ENCODE assay signal across 31 mouse cellular contexts in the genomic region with DNA sequence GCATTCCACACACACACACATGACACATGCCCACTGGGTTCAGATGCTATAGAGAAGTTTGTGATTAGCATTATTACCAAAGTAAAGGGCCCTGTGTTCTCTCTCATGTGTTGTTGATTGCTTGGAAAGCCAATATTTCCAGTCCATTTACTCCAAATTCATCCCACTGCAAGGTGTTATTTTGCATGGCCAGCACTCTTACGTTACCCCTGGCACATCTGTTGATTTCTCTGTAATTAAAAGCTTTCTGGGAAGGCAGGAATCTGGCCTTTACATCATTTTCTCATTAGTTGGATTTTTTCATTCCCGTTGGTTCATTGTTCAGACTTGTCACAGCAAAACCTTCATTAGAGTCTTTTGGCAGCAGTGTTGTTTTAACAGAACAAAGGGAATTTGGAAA. TPM values are rescaled to one million over a fixed set of nuclear protein-coding genes. Genes with fewer than 3 reads are reported as not detected.
A peak's percentile ranks its signal among the peaks of the same experiment; 100 is the strongest.
DNase-seq lines count a peak whose midpoint lies in the region; ATAC-seq lines count a peak whose summit lies in the region.
"Had no signal": no experiment of that assay in that cellular context is flagged by ENCODE, and none has a peak within 500 bp of the region (broad histone marks: within the 10 kb centered on the region; RNA-seq: fewer than 3 reads in every experiment).

No protein-coding gene starts in this region.

- no peak overlapping the region for H3K9ac ChIP-seq in forebrain, embryonic 11.5 days (ENCODE audit: low read length)
- no peak overlapping the region for H3K9ac ChIP-seq in neural tube, embryonic 14.5 days (replicated peaks; ENCODE audit: low read depth, low read length)
- H3K9ac ChIP-seq in forebrain, embryonic 16.5 days (replicated peaks; ENCODE audit: low read depth, low read length), result no peak overlapping the region
- H3K9ac ChIP-seq: heart, embryonic 13.5 days; limb, embryonic 15.5 days; liver, embryonic 13.5 days; midbrain, embryonic 15.5 days; neural tube, embryonic 12.5 days had no signal

- no peaks in the 10 kb centered on the region for H3K4me1 ChIP-seq in forebrain, embryonic 11.5 days (replicated peaks; ENCODE audit: control insufficient read depth, insufficient read depth, low read length)
- peaks cover 4% of the 10 kb centered on the region; the same call in 1 of the 2 replicates for H3K4me1 ChIP-seq in forebrain, embryonic 10.5 days
- H3K4me1 ChIP-seq in neural tube, embryonic 14.5 days (ENCODE audit: control insufficient read depth, insufficient read depth, low read length), result no peaks in the 10 kb centered on the region
- H3K4me1 ChIP-seq in forebrain, embryonic 16.5 days (replicated peaks; ENCODE audit: control insufficient read depth, insufficient read depth, low read length), result no peaks in the 10 kb centered on the region
- H3K4me1 ChIP-seq: heart, embryonic 13.5 days; limb, embryonic 15.5 days; liver, embryonic 13.5 days; midbrain, embryonic 15.5 days; neural tube, embryonic 12.5 days had no signal

- no peaks in the 10 kb centered on the region for H3K9me3 ChIP-seq in forebrain, embryonic 11.5 days (ENCODE audit: control insufficient read depth, low read length)
- H3K9me3 ChIP-seq in forebrain, embryonic 10.5 days, result no peaks in the 10 kb centered on the region
- no peaks in the 10 kb centered on the region for H3K9me3 ChIP-seq in neural tube, embryonic 14.5 days (ENCODE audit: control insufficient read depth, low read length)
- no peaks in the 10 kb centered on the region for H3K9me3 ChIP-seq in forebrain, embryonic 16.5 days (ENCODE audit: control insufficient read depth, low read length)
- H3K9me3 ChIP-seq: G1E; heart, embryonic 13.5 days; limb, embryonic 10.5 days; limb, embryonic 15.5 days; liver, embryonic 13.5 days; midbrain, embryonic 15.5 days; neural tube, embryonic 12.5 days had no signal

- H3K27me3 ChIP-seq in forebrain, embryonic 11.5 days (ENCODE audit: control insufficient read depth, insufficient read depth, low read length), result no peaks in the 10 kb centered on the region
- H3K27me3 ChIP-seq in forebrain, embryonic 10.5 days (ENCODE audit: poor library complexity, severe bottlenecking), result no peaks in the 10 kb centered on the region
- no peaks in the 10 kb centered on the region for H3K27me3 ChIP-seq in neural tube, embryonic 14.5 days (ENCODE audit: control insufficient read depth, insufficient read depth, low read length)
- peaks cover 2% of the 10 kb centered on the region; the same call in 1 of the 2 replicates for H3K27me3 ChIP-seq in forebrain, embryonic 16.5 days (replicated peaks; ENCODE audit: control insufficient read depth, insufficient read depth, low read length)
- H3K27me3 ChIP-seq: heart, embryonic 13.5 days; limb, embryonic 15.5 days; liver, embryonic 13.5 days; midbrain, embryonic 15.5 days; neural tube, embryonic 12.5 days had no signal

- H3K4me3 ChIP-seq in forebrain, embryonic 11.5 days (ENCODE audit: low read depth, low read length), result no peak overlapping the region
- no peak overlapping the region for H3K4me3 ChIP-seq in forebrain, embryonic 10.5 days
- H3K4me3 ChIP-seq in neural tube, embryonic 14.5 days (ENCODE audit: low read depth, low read length), result no peak overlapping the region
- no peak overlapping the region for H3K4me3 ChIP-seq in forebrain, embryonic 16.5 days (replicated peaks; ENCODE audit: low read length)
- H3K4me3 ChIP-seq: heart, embryonic 13.5 days; limb, embryonic 10.5 days; limb, embryonic 15.5 days; liver, embryonic 13.5 days; midbrain, embryonic 15.5 days; neural tube, embryonic 12.5 days had no signal

- no peak overlapping the region for H3K4me2 ChIP-seq in forebrain, embryonic 11.5 days (ENCODE audit: low read depth, low read length, severe bottlenecking)
- H3K4me2 ChIP-seq in neural tube, embryonic 14.5 days (ENCODE audit: low read depth, low read length), result no peak overlapping the region
- H3K4me2 ChIP-seq in forebrain, embryonic 16.5 days (ENCODE audit: low read length), result no peak overlapping the region
- H3K4me2 ChIP-seq: heart, embryonic 13.5 days; limb, embryonic 15.5 days; liver, embryonic 13.5 days; midbrain, embryonic 15.5 days; neural tube, embryonic 12.5 days had no signal

- H3K36me3 ChIP-seq in forebrain, embryonic 11.5 days (ENCODE audit: control insufficient read depth, insufficient read depth, low read length), result no peaks in the 10 kb centered on the region
- H3K36me3 ChIP-seq in forebrain, embryonic 10.5 days (replicated peaks), result no peaks in the 10 kb centered on the region
- H3K36me3 ChIP-seq in neural tube, embryonic 14.5 days (ENCODE audit: control insufficient read depth, insufficient read depth, low read length), result no peaks in the 10 kb centered on the region
- no peaks in the 10 kb centered on the region for H3K36me3 ChIP-seq in forebrain, embryonic 16.5 days (ENCODE audit: control insufficient read depth, insufficient read depth)
- H3K36me3 ChIP-seq: G1E; heart, embryonic 13.5 days; limb, embryonic 10.5 days; limb, embryonic 15.5 days; liver, embryonic 13.5 days; midbrain, embryonic 15.5 days; neural tube, embryonic 12.5 days had no signal

- no peak for DNase-seq in forebrain, embryonic 11.5 days (ENCODE audit: low spot score)
- DNase-seq in forebrain, embryonic 10.5 days (ENCODE audit: extremely low spot score, low spot score), result no peak
- no peak for DNase-seq in neural tube, embryonic 10.5 days (ENCODE audit: extremely low spot score, low spot score)
- peak; percentile 78 for DNase-seq in retina, postnatal 1 day
- no peak for DNase-seq in ovary, adult 18-20 months (ENCODE audit: low spot score)
- DNase-seq: adrenal gland, postnatal 14 days; cerebellum, adult 18-20 months; cerebellum, postnatal 10 days; gastrocnemius, postnatal 10 days; heart, postnatal 10 days; kidney, adult 18-20 months; kidney, postnatal 4 days; layer of hippocampus, postnatal 36 days; liver, embryonic 13.5 days; lung, adult 2 months; lung, postnatal 10 days; right cerebral cortex, postnatal 4 days; thymus, adult 2 months; thymus, postnatal 36 days had no signal

- no peak overlapping the region for H3K27ac ChIP-seq in forebrain, embryonic 11.5 days (ENCODE audit: low read depth, low read length)
- no peak overlapping the region for H3K27ac ChIP-seq in forebrain, embryonic 10.5 days
- no peak overlapping the region for H3K27ac ChIP-seq in neural tube, embryonic 14.5 days (ENCODE audit: low read depth, low read length)
- no peak overlapping the region for H3K27ac ChIP-seq in forebrain, embryonic 16.5 days (ENCODE audit: low read length)
- H3K27ac ChIP-seq: heart, embryonic 13.5 days; kidney, postnatal 0 days; limb, embryonic 10.5 days; limb, embryonic 15.5 days; liver, embryonic 13.5 days; midbrain, embryonic 15.5 days; neural tube, embryonic 12.5 days; stomach, postnatal 0 days had no signal

- 33% methylated on average over 2 of the region's 2 CpGs for WGBS in forebrain, embryonic 11.5 days
- 49% methylated on average over 2 of the region's 2 CpGs for WGBS in forebrain, embryonic 10.5 days
- 42% methylated on average over 2 of the region's 2 CpGs for WGBS in neural tube, embryonic 14.5 days
- 6% methylated on average over 2 of the region's 2 CpGs for WGBS in forebrain, embryonic 16.5 days

- ATAC-seq in forebrain, embryonic 11.5 days (replicated peaks; ENCODE audit: low FRiP score), result peak; percentile 63; the same call in 1 of the 2 replicates
- ATAC-seq in neural tube, embryonic 14.5 days (ENCODE audit: low read depth), result 0 out of 2 replicates have a peak, but pooled peaks have one; percentile 31
- peak; percentile 78 for ATAC-seq in forebrain, embryonic 16.5 days
- no peak for ATAC-seq in erythroblast, adult 5-6 weeks (replicated peaks; ENCODE audit: low FRiP score, poor library complexity, severe bottlenecking)
- ATAC-seq: midbrain, embryonic 15.5 days had no signal

RNA-seq across cellular contexts. Expression of a gene that starts 53.1 kb away (rescaled TPM):
- polyA plus RNA-seq in forebrain, embryonic 11.5 days (2014; fragmentation: Nextera tagmentation; extraction: Ambion mirVana), result 15.2 and 16.0 TPM in 2 replicates
- polyA plus RNA-seq in forebrain, embryonic 10.5 days (2016; fragmentation: Nextera tagmentation; extraction: Ambion mirVana), result 17.1 and 17.4 TPM in 2 replicates
- polyA plus RNA-seq in neural tube, embryonic 14.5 days (2014; fragmentation: Nextera tagmentation; extraction: Ambion mirVana), result 4.4 and 6.7 TPM in 2 replicates
- polyA plus RNA-seq in forebrain, embryonic 16.5 days (2015; fragmentation: Nextera tagmentation; extraction: Ambion mirVana), result 5.5 and 6.1 TPM in 2 replicates
- total RNA-seq in erythroblast, adult 5-6 weeks (2015; ENCODE audit: low replicate concordance), result 0.96 TPM in 1 of 2 replicates, not detected in the other
- total RNA-seq in erythroblast, adult 5-6 weeks (2017; ENCODE audit: low replicate concordance), result 0.14 and 0.94 TPM in 2 replicates
- polyA plus RNA-seq: G1E had no signal

RNA-seq across cellular contexts. Expression of a gene that starts 54.3 kb away (rescaled TPM):
- 6.3 and 6.5 TPM in 2 replicates for polyA plus RNA-seq in forebrain, embryonic 11.5 days (2014; fragmentation: Nextera tagmentation; extraction: Ambion mirVana)
- polyA plus RNA-seq in forebrain, embryonic 10.5 days (2016; fragmentation: Nextera tagmentation; extraction: Ambion mirVana), result 4.3 and 6.3 TPM in 2 replicates
- polyA plus RNA-seq in neural tube, embryonic 14.5 days (2014; fragmentation: Nextera tagmentation; extraction: Ambion mirVana), result 11.8 and 13.9 TPM in 2 replicates
- polyA plus RNA-seq in forebrain, embryonic 16.5 days (2015; fragmentation: Nextera tagmentation; extraction: Ambion mirVana), result 3.9 and 7.3 TPM in 2 replicates
- not detected in 2 replicates for total RNA-seq in erythroblast, adult 5-6 weeks (2015; ENCODE audit: low replicate concordance)
- under 0.01 TPM in 1 of 2 replicates, not detected in the other for total RNA-seq in erythroblast, adult 5-6 weeks (2017; ENCODE audit: low replicate concordance)
- total RNA-seq: common myeloid progenitor, adult 5-6 weeks had no signal
- polyA plus RNA-seq: G1E had no signal
